Mouse (Mus musculus) forebrain, postnatal 0 days (tissue): ENCODE measurements around the gene BC067074. TPM values are rescaled to one million over a fixed set of nuclear protein-coding genes. Genes with fewer than 3 reads are reported as not detected.

ENCODE experiments used
- ATAC-seq: fragments of 200-750 bp; cut with Nextera tagmentation; 2 replicates; pipeline ENCODE4 v1.8.0; 2017; ENCODE audit warnings: mild to moderate bottlenecking, moderate library complexity
- DNase-seq: peaks from one replicate; pipeline ENCODE4 v3.0.0-alpha.2; 2015
- H3K27ac ChIP-seq: fragments of 300-500 bp; sonication (generic); 2 replicates; pipeline ENCODE4 v1.5.1; 2014; ENCODE audit warnings: low read depth, mild to moderate bottlenecking, antibody characterized with exemption, low read length, moderate library complexity, mixed read lengths
- H3K27me3 ChIP-seq: fragments of 300-500 bp; sonication (generic); 2 replicates; pipeline ENCODE4 v1.6.1; 2014; ENCODE audit warnings: mild to moderate bottlenecking, low read length, mixed read lengths; ENCODE audit not compliant: insufficient read depth
- H3K36me3 ChIP-seq: fragments of 300-500 bp; sonication (generic); 2 replicates; pipeline ENCODE4 v1.6.1; 2014; ENCODE audit warnings: mild to moderate bottlenecking, moderate library complexity; ENCODE audit not compliant: insufficient read depth
- H3K4me1 ChIP-seq: fragments of 300-500 bp; sonication (generic); 2 replicates; pipeline ENCODE4 v1.6.1; 2014; ENCODE audit warnings: antibody characterized with exemption; ENCODE audit not compliant: insufficient read depth
- H3K4me2 ChIP-seq: fragments of 300-500 bp; sonication (generic); 2 replicates; pipeline ENCODE4 v1.6.1; 2014; ENCODE audit warnings: low read depth, mild to moderate bottlenecking, moderate library complexity
- H3K4me3 ChIP-seq: fragments of 300-500 bp; sonication (generic); 2 replicates; pipeline ENCODE4 v1.5.1; 2014; ENCODE audit warnings: low read depth, low read length, mixed read lengths
- H3K9ac ChIP-seq: fragments of 300-500 bp; sonication (generic); 2 replicates; pipeline ENCODE4 v1.6.1; 2014; ENCODE audit warnings: mild to moderate bottlenecking
- H3K9me3 ChIP-seq: fragments of 300-500 bp; sonication (generic); 2 replicates; pipeline ENCODE4 v1.6.1; 2016; ENCODE audit warnings: low read length
- CTCF ChIP-seq: sonication (generic); IDR thresholded peaks from 2 replicates; pipeline ENCODE4 v1.5.1; 2016; ENCODE audit warnings: antibody characterized with exemption, control low read depth, low read depth
- WGBS: fragments of 180-500 bp; shearing (Covaris S2); extraction: QIAGEN DNeasy Blood & Tissue Kit; methylation state at CpG from one replicate; pipeline ENCODE4 v1.1.7; 2014; 5-methylcytosine and 5-hydroxymethylcytosine counted together
- polyA plus RNA-seq: library from polyadenylated mRNA; unstranded; fragments of >200 nt; fragmentation: Nextera tagmentation; extraction: Ambion mirVana; gene quantifications from 2 replicates; pipeline ENCODE4 v1.2.1, GENCODE M21; 2015
- total RNA-seq: library from RNA; depleted of rRNA; stranded (reverse); fragments of >200 nt; gene quantifications from 2 replicates; pipeline ENCODE4 v1.2.3, GENCODE M21; 2014

The BC067074 gene
- total and polyA plus RNA-seq, 2 experiments from 2014 or later = 0.56 to 1.5 TPM

DNA sequence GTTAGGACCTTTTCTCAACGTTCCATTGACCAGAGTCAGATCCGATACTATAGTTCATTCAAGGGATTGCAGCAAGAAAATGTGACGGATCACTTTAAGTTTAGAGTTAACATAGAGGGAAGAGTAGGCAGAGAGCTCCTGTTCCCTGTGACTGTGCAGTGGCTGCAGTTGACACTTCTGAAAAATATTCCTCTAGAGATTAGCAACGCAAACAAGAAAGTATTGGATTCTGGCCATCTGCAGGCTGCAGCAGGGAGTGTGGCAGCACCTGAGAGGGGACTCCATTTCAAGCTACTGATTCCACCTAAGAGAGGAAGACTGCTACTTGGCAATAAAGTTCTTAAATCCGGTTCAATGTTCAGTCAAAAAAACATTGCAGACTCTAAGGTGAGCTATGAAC, 26.6 kb downstream of the BC067074 start:
- Histone ChIP-seq H3K27me3 (no peaks in the 10 kb centered on the region), H3K9ac (no peak overlapping the region), H3K36me3 (no peaks in the 10 kb centered on the region), H3K4me3 (no peak overlapping the region), H3K4me1 (no peaks in the 10 kb centered on the region; the same call in 1 of the 2 replicates), H3K9me3 (no peaks in the 10 kb centered on the region), H3K27ac (no peak overlapping the region), H3K4me2 (no peak overlapping the region)
- no peak for ATAC-seq
- DNase-seq = no peak
- TF ChIP-seq CTCF = no peak
- 91% methylated on average over 5 of the region's 5 CpGs for WGBS

DNA sequence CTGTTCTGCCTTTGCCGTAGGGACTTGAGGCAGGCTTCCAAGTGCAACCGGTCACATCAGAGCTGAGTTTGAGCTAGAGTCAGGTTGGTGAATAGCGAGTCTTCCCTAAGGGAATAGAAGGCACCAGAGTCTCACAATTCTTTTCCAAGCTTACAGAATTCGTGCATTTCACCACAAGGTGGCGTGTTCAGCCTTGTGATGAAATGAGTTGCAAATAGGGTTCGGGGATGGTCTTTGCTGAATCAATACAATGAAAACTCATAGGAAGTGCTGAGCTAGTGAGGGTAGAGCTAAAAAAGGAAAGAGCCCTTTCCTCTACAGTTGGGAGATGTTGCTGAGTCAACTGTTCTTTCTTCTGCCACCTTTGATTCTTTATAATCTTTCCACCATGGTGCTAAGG, 29.0 kb downstream of the BC067074 start:
- peak; percentile 80 for TF ChIP-seq CTCF
- DNase-seq (peak; percentile 80), ATAC-seq (peak; percentile 56)
- H3K9me3 ChIP-seq = no peaks in the 10 kb centered on the region
- H3K4me1 ChIP-seq = no peaks in the 10 kb centered on the region; the same call in 1 of the 2 replicates
- H3K9ac ChIP-seq = no peak overlapping the region
- no peak overlapping the region for H3K27ac ChIP-seq
- 15% methylated on average over 6 of the region's 6 CpGs for WGBS
- no peaks in the 10 kb centered on the region for H3K27me3 ChIP-seq
- H3K36me3 ChIP-seq = no peaks in the 10 kb centered on the region
- no peak overlapping the region for H3K4me3 ChIP-seq
- no peak overlapping the region for H3K4me2 ChIP-seq

DNA sequence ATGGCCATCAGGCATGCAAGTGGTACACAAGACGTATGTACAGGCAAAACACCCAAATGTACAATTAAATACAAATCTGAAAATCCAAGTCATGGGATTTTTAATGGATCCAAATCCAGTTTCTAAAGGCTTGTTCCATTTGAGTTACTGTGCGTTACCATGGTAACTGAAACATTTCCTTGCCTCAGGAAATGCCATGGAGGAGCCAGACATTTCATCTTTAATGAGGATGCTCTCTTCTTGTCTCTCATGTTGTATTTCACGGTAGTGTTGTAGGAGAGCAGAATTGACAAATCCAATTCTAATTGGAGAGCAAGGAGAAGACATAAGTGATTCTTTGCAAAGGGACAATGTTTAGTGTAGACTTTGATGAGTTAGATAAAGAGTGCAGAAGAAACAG, 31.3 kb downstream of the BC067074 start:
- TF ChIP-seq CTCF = no peak
- H3K4me3 ChIP-seq = no peak overlapping the region
- DNase-seq = peak; percentile 40
- no peak overlapping the region for H3K27ac ChIP-seq
- H3K27me3 ChIP-seq = no peaks in the 10 kb centered on the region
- no peaks in the 10 kb centered on the region for H3K36me3 ChIP-seq
- no peaks in the 10 kb centered on the region; the same call in 1 of the 2 replicates for H3K4me1 ChIP-seq
- H3K4me2 ChIP-seq = no peak overlapping the region
- H3K9me3 ChIP-seq = no peaks in the 10 kb centered on the region
- ATAC-seq = peak; percentile 47; the same call in 1 of the 2 replicates
- H3K9ac ChIP-seq = no peak overlapping the region
- 58% methylated on average over 3 of the region's 3 CpGs for WGBS

DNA sequence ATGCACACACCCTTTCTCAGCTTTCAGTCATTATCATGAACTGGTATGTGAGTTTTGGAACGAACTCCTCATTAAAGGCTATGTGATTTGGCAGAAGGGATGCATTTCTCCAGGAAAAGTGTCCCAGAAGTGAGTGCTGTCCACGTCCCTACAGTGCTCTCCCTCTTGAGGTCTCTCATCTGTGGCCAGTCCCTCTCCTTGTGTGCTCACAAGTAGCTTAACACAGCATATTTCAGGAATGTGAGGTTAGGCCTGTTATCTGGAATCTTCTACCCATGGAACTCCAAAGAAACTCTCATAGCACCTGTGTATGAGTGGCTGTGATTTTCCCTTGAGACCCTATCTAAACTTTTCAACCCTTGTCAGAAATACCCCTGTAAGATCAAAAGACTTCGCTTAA, 32.7 kb downstream of the BC067074 start:
- DNase-seq (no peak), ATAC-seq (no peak)
- H3K4me2 ChIP-seq = no peak overlapping the region
- no peak for TF ChIP-seq CTCF
- no peak overlapping the region for H3K27ac ChIP-seq
- H3K4me1 ChIP-seq = no peaks in the 10 kb centered on the region; the same call in 1 of the 2 replicates
- H3K9ac ChIP-seq = no peak overlapping the region
- no peak overlapping the region for H3K4me3 ChIP-seq
- WGBS = 78% methylated on average over 3 of the region's 3 CpGs
- no peaks in the 10 kb centered on the region for H3K27me3 ChIP-seq
- H3K9me3 ChIP-seq = no peaks in the 10 kb centered on the region
- H3K36me3 ChIP-seq = no peaks in the 10 kb centered on the region

GRCm38 (mm10) chr13:113332256-113332655, 39.3 kb downstream of the BC067074 start:
- Histone ChIP-seq H3K36me3 (no peaks in the 10 kb centered on the region), H3K4me3 (no peak overlapping the region), H3K27me3 (no peaks in the 10 kb centered on the region), H3K9me3 (no peaks in the 10 kb centered on the region), H3K4me1 (no peaks in the 10 kb centered on the region), H3K4me2 (no peak overlapping the region), H3K9ac (no peak overlapping the region), H3K27ac (no peak overlapping the region)
- ATAC-seq (no peak), DNase-seq (no peak)
- WGBS = 80% methylated on average over 7 of the region's 7 CpGs
- no peak for TF ChIP-seq CTCF

- no peak for DNase-seq
- WGBS = 86% methylated on average over 6 of the region's 6 CpGs
- Histone ChIP-seq H3K9me3 (no peaks in the 10 kb centered on the region), H3K27ac (no peak overlapping the region), H3K36me3 (no peaks in the 10 kb centered on the region), H3K4me2 (no peak overlapping the region), H3K4me1 (no peaks in the 10 kb centered on the region), H3K4me3 (no peak overlapping the region), H3K27me3 (no peaks in the 10 kb centered on the region), H3K9ac (no peak overlapping the region)
- no peak for ATAC-seq
- no peak for TF ChIP-seq CTCF
Observed at GRCm38 (mm10) chr13:113333374-113333773, 40.4 kb downstream of the BC067074 start.

DNA sequence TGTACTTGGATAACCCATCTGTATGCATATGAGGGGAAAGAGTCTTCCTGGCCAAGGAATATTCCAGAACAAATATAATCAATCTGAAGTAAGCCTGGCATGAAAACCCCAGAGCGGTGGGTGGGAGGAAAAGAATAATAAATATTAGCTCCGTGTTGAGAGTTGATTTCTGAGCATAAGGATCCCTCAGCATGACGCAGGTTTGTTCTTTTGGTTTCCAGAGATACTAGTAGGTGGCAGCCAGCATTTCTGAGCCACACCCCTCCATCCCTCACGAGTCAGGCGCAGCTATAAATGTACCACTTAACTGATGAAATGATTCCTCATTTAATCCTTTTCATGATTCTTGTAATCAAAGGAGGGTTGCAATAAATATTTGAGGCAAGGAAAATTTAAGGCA, 41.0 kb downstream of the BC067074 start:
- H3K36me3 ChIP-seq = no peaks in the 10 kb centered on the region
- no peaks in the 10 kb centered on the region for H3K27me3 ChIP-seq
- TF ChIP-seq CTCF = no peak
- H3K9ac ChIP-seq = no peak overlapping the region
- DNase-seq = no peak
- no peak for ATAC-seq
- no peak overlapping the region for H3K27ac ChIP-seq
- H3K9me3 ChIP-seq = no peaks in the 10 kb centered on the region
- H3K4me3 ChIP-seq = no peak overlapping the region
- no peaks in the 10 kb centered on the region for H3K4me1 ChIP-seq
- 77% methylated on average over 5 of the region's 5 CpGs for WGBS
- no peak overlapping the region for H3K4me2 ChIP-seq

DNA sequence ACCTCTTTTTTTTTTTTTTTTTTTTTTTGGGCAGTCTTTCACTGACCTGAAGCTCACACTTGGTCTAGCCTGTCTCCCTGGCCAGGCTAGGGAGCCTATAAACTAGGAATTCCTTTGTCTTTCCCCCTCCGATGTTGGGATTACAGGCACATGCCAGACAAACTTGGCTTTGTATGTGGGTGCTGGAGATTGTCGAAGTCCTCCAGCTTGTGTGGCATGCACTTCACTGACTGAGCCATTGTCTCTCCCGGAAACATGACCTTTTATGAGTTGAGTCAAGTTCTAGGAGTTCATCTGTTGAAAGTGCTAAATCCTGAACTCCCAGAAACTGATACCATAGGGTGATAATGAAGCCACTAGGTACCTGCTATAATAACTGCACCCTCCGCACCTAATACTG, 41.8 kb downstream of the BC067074 start:
- no peak for TF ChIP-seq CTCF
- Histone ChIP-seq H3K9ac (no peak overlapping the region), H3K27me3 (no peaks in the 10 kb centered on the region), H3K27ac (no peak overlapping the region), H3K9me3 (no peaks in the 10 kb centered on the region), H3K4me1 (no peaks in the 10 kb centered on the region), H3K36me3 (no peaks in the 10 kb centered on the region), H3K4me2 (no peak overlapping the region), H3K4me3 (no peak overlapping the region)
- WGBS = 57% methylated on average over 4 of the region's 4 CpGs
- no peak for ATAC-seq
- no peak for DNase-seq
